Mouse (Mus musculus) stomach, embryonic 14.5 days (tissue): ENCODE measurements around the gene Pcnx2. TPM values are rescaled to one million over a fixed set of nuclear protein-coding genes. Genes with fewer than 3 reads are reported as not detected.

Experiments
- ATAC-seq: fragments of 200-750 bp; cut with Nextera tagmentation; 2 replicates; pipeline ENCODE4 v1.8.0; 2017; ENCODE audit warnings: low read depth, moderate TSS enrichment; ENCODE audit not compliant: insufficient number of reproducible peaks, insufficient read depth, low FRiP score
- H3K27ac ChIP-seq: fragments of 300-500 bp; sonication (generic); 2 replicates; pipeline ENCODE4 v1.5.1; 2014; ENCODE audit warnings: mild to moderate bottlenecking, low read length, moderate library complexity, mixed read lengths
- H3K27me3 ChIP-seq: fragments of 300-500 bp; sonication (generic); 2 replicates; pipeline ENCODE4 v1.6.1; 2014; ENCODE audit warnings: low read length, control low read depth, mixed read lengths; ENCODE audit not compliant: control insufficient read depth, insufficient read depth
- H3K36me3 ChIP-seq: fragments of 300-500 bp; sonication (generic); 2 replicates; pipeline ENCODE4 v1.6.1; 2014; ENCODE audit warnings: mild to moderate bottlenecking, control low read depth, low read length, moderate library complexity, mixed read lengths; ENCODE audit not compliant: control insufficient read depth, insufficient read depth
- H3K4me1 ChIP-seq: fragments of 300-500 bp; sonication (generic); 2 replicates; pipeline ENCODE4 v1.6.1; 2014; ENCODE audit warnings: low read length, control low read depth, mixed read lengths; ENCODE audit not compliant: control insufficient read depth, insufficient read depth
- H3K4me2 ChIP-seq: fragments of 300-500 bp; sonication (generic); replicated peaks from 2 replicates; pipeline ENCODE4 v1.6.1; 2014; ENCODE audit warnings: low read depth, low read length, control low read depth
- H3K4me3 ChIP-seq: fragments of 300-500 bp; sonication (generic); 2 replicates; pipeline ENCODE4 v1.5.1; 2014; ENCODE audit warnings: low read depth, low read length, control low read depth
- H3K9ac ChIP-seq: fragments of 300-500 bp; sonication (generic); replicated peaks from 2 replicates; pipeline ENCODE4 v1.6.1; 2014; ENCODE audit warnings: low read depth, mild to moderate bottlenecking, control low read depth, low read length, moderate library complexity, mixed read lengths
- H3K9me3 ChIP-seq: fragments of 300-500 bp; sonication (generic); 2 replicates; pipeline ENCODE4 v1.6.1; 2016; ENCODE audit warnings: low read depth, low read length, control low read depth; ENCODE audit not compliant: control insufficient read depth
- whole genome bisulfite sequencing: fragments of 180-500 bp; shearing (Covaris S2); extraction: QIAGEN DNeasy Blood & Tissue Kit; methylation state at CpG from one replicate; pipeline ENCODE4 v1.1.7; 2014; 5-methylcytosine and 5-hydroxymethylcytosine counted together
- polyA plus RNA-seq: library from polyadenylated mRNA; unstranded; fragments of >200 nt; fragmentation: Nextera tagmentation; extraction: Ambion mirVana; gene quantifications from 2 replicates; pipeline ENCODE4 v1.2.1, GENCODE M21; 2014

Gene Pcnx2
- polyA plus RNA-seq, 1 experiment from 2014 or later, result 0.29 TPM

DNA sequence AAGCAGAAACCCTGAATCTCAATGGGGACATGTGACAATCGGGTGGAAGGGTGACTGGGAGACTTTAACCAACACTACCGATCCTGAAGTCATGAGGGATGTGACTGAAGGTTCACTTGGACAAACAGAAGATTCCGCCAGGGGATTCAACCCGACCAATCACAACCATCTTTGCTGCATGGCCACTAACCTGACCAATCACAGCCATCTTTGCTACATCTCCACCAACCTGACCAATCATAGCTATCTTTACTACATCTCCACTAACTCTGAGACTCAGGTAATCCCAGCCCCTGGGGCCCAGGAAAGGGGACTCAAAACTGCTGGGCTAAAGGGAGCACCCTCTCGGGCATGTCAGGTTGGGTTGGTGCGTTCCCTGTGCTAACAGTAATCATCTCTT, 174.7 kb downstream of the Pcnx2 start:
- Histone ChIP-seq H3K4me2 (no peak overlapping the region), H3K4me3 (no peak overlapping the region)
- no peak for ATAC-seq

DNA sequence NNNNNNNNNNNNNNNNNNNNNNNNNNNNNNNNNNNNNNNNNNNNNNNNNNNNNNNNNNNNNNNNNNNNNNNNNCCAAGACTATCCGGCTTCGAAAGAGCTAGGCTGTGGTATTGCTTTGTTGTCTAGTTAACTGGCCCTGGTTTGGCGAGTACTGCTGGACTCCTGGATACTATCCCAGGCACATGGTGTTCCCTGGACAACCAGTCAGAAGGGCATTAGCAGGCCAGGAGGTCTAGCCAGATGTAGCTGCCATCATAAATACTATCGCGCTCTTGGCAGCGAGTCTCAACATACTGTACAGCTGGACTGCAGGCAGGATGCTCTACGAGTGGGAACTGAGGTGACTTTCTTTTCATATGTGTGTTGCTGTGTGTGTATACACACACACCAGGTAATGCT, 175.4 kb downstream of the Pcnx2 start:
- no peak overlapping the region for H3K4me3 ChIP-seq
- ATAC-seq, result no peak
- no peaks in the 10 kb centered on the region for H3K4me1 ChIP-seq
- H3K36me3 ChIP-seq, result no peaks in the 10 kb centered on the region
- no peak overlapping the region for H3K9ac ChIP-seq
- no peaks in the 10 kb centered on the region for H3K27me3 ChIP-seq
- H3K9me3 ChIP-seq, result no peaks in the 10 kb centered on the region
- no peak overlapping the region for H3K4me2 ChIP-seq
- 88% methylated on average over 7 of the region's 7 CpGs for WGBS
- no peak overlapping the region for H3K27ac ChIP-seq

More for the DNA sequence above, 174.7 kb downstream of the Pcnx2 start:
- Histone ChIP-seq H3K9ac (no peak overlapping the region), H3K36me3 (no peaks in the 10 kb centered on the region), H3K27ac (no peak overlapping the region), H3K4me1 (no peaks in the 10 kb centered on the region), H3K9me3 (no peaks in the 10 kb centered on the region), H3K27me3 (no peaks in the 10 kb centered on the region)
- 88% methylated on average over 6 of the region's 6 CpGs for WGBS

DNA sequence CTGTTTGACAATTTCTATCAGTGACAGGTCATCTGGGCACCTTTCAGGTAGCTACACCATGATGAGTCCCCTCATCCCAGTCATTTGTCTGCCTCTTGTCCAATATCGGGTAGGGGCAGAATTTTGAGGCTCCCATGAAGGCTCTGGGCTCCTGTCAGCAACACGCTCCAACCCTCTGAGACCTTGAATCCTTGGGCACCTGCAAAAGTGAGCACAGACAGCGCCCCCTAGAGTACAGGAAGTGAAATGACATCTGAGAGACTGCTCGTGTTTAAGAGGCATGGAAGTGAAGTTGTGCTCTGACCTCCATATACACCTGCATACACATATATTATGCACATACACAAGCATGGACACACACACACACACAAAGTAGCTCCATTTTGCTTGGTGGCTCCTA, 179.2 kb downstream of the Pcnx2 start:
- H3K4me2 ChIP-seq, result no peak overlapping the region
- H3K27me3 ChIP-seq, result no peaks in the 10 kb centered on the region
- no peak overlapping the region for H3K9ac ChIP-seq
- H3K36me3 ChIP-seq, result no peaks in the 10 kb centered on the region
- no peak overlapping the region for H3K27ac ChIP-seq
- WGBS, result 60% methylated on average over 4 of the region's 4 CpGs
- H3K9me3 ChIP-seq, result no peaks in the 10 kb centered on the region
- no peak for ATAC-seq
- H3K4me3 ChIP-seq, result no peak overlapping the region
- H3K4me1 ChIP-seq, result no peaks in the 10 kb centered on the region

GRCm38 (mm10) chr8:125716613-125717012, 181.5 kb downstream of the Pcnx2 start:
- Histone ChIP-seq H3K4me3 (no peak overlapping the region), H3K4me2 (no peak overlapping the region), H3K27me3 (no peaks in the 10 kb centered on the region), H3K27ac (no peak overlapping the region; the same call in 1 of the 2 replicates), H3K9ac (no peak overlapping the region), H3K9me3 (no peaks in the 10 kb centered on the region), H3K36me3 (no peaks in the 10 kb centered on the region), H3K4me1 (no peaks in the 10 kb centered on the region)
- no peak for ATAC-seq
- WGBS, result 26% methylated on average over 7 of the region's 7 CpGs

DNA sequence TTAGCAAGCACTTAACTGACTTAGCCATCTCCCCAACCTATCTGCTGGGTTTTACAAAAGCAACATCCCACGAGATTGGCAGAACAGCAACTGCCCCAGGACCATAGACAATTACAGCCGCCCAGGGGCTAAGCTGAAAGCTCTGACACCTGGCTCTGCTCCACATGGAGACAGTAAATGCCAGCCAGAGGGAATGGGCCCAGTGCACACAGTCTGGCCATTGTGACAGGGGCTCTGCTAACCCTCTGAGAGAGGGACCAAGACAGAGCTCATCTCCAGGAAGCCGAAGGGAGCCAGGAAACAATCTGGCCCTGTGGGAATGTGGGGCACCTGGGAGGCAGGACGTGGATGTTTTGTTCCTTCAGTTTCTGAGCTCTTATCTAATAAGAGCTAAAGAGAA, 181.9 kb downstream of the Pcnx2 start:
- ATAC-seq, result no peak
- no peak overlapping the region for H3K27ac ChIP-seq
- H3K27me3 ChIP-seq, result no peaks in the 10 kb centered on the region
- H3K9ac ChIP-seq, result no peak overlapping the region
- no peaks in the 10 kb centered on the region for H3K4me1 ChIP-seq
- H3K4me3 ChIP-seq, result no peak overlapping the region
- H3K4me2 ChIP-seq, result no peak overlapping the region
- WGBS, result 43% methylated on average over 4 of the region's 4 CpGs
- H3K36me3 ChIP-seq, result no peaks in the 10 kb centered on the region
- no peaks in the 10 kb centered on the region for H3K9me3 ChIP-seq

GRCm38 (mm10) chr8:125711514-125711913, 186.6 kb downstream of the Pcnx2 start:
- Histone ChIP-seq H3K27me3 (no peaks in the 10 kb centered on the region), H3K36me3 (no peaks in the 10 kb centered on the region), H3K27ac (no peak overlapping the region), H3K4me2 (no peak overlapping the region), H3K9ac (no peak overlapping the region), H3K4me1 (no peaks in the 10 kb centered on the region), H3K4me3 (no peak overlapping the region), H3K9me3 (no peaks in the 10 kb centered on the region)
- ATAC-seq, result 0 out of 2 replicates have a peak, but pooled peaks have one; percentile 18
- 82% methylated on average over 5 of the region's 5 CpGs for WGBS

DNA sequence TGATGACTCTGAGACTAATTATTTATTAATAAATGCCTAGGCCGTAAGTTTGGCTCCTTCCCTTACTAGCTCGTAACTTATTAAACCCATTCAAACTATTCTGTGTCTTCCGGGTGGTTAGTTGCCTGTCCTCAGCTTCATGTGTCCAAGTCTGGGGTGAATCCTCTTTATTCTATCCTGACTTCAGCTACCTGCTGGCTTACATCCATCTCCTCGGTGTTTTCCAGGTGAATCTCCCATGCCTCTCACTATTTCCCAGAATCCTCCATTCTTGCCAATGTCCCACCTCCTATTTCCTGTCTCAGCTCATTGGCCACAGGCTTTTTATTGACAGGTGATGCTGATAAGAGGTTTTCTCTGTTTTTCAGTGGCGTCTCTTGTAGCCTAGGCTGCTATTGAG, 188.9 kb downstream of the Pcnx2 start:
- WGBS, result 83% methylated on average over 5 of the region's 5 CpGs
- H3K9ac ChIP-seq, result no peak overlapping the region
- no peaks in the 10 kb centered on the region for H3K9me3 ChIP-seq
- H3K36me3 ChIP-seq, result no peaks in the 10 kb centered on the region
- no peak for ATAC-seq
- H3K4me2 ChIP-seq, result no peak overlapping the region
- no peaks in the 10 kb centered on the region for H3K27me3 ChIP-seq
- H3K27ac ChIP-seq, result no peak overlapping the region
- H3K4me1 ChIP-seq, result no peaks in the 10 kb centered on the region
- H3K4me3 ChIP-seq, result no peak overlapping the region

DNA sequence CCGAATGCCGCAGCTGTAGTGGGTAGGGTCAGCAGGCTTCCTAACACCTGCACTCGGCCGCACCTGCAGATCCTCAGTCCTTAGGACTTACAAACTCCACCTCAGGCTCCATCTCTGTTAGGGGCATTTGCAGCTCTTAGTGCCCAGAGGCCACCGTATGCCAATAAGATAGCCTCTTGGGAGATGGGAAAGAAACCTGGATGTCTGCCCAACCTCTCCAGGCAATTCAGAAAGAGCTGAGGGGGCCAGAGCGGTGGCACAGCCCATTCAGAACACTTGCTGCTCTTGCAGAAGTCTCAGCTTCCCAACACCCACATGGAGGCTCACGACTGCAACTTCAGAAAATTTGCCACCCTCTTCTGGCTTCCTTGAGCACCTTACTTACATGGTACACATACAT, 192.3 kb downstream of the Pcnx2 start:
- Histone ChIP-seq H3K27ac (no peak overlapping the region), H3K27me3 (no peaks in the 10 kb centered on the region), H3K4me3 (no peak overlapping the region), H3K9ac (no peak overlapping the region), H3K4me2 (no peak overlapping the region), H3K9me3 (no peaks in the 10 kb centered on the region), H3K36me3 (no peaks in the 10 kb centered on the region), H3K4me1 (no peaks in the 10 kb centered on the region)
- 85% methylated on average over 7 of the region's 7 CpGs for WGBS
- no peak for ATAC-seq

GRCm38 (mm10) chr8:125704434-125704833, 193.7 kb downstream of the Pcnx2 start:
- Histone ChIP-seq H3K9ac (no peak overlapping the region), H3K4me2 (no peak overlapping the region), H3K27ac (no peak overlapping the region), H3K36me3 (no peaks in the 10 kb centered on the region), H3K4me3 (no peak overlapping the region), H3K4me1 (no peaks in the 10 kb centered on the region), H3K9me3 (no peaks in the 10 kb centered on the region), H3K27me3 (no peaks in the 10 kb centered on the region)
- 89% methylated on average over 6 of the region's 6 CpGs for WGBS
- ATAC-seq, result no peak
